Mouse (Mus musculus) adrenal gland (tissue): ENCODE measurements around the gene Foxl1.

ENCODE experiments used
- intact Hi-C: fragments of 180-260 bp; cut with DNase I; formaldehyde crosslinking; loops from one replicate; pipeline ENCODE4 v1.15.1; 2025
- microRNA-seq, 2 experiments: library from miRNA; unstranded; fragments of <30 nt; microRNA quantifications; one replicate each; pipeline ENCODE4; 2019

The Foxl1 gene

GRCm38 (mm10) chr8:121162413-121162812, 34.7 kb downstream of the Foxl1 start:
- intact Hi-C loops = no loop called here

GRCm38 (mm10) chr8:121162906-121163695, 35.4 kb downstream of the Foxl1 start:
- intact Hi-C loops = no loop called here

GRCm38 (mm10) chr8:121164017-121164469, 36.3 kb downstream of the Foxl1 start:
- intact Hi-C loops = no loop called here

- intact Hi-C loops = no loop called here
Observed at GRCm38 (mm10) chr8:121168033-121168432, 40.3 kb downstream of the Foxl1 start.

- intact Hi-C loops = no loop called here
Observed at GRCm38 (mm10) chr8:121170116-121170515, 42.4 kb downstream of the Foxl1 start.

GRCm38 (mm10) chr8:121170626-121171552, 43.1 kb downstream of the Foxl1 start:
- intact Hi-C loops = no loop called here

GRCm38 (mm10) chr8:121172567-121172966, 44.8 kb downstream of the Foxl1 start:
- intact Hi-C loops = no loop called here

GRCm38 (mm10) chr8:121174178-121174577, 46.4 kb downstream of the Foxl1 start:
- intact Hi-C loops = no loop called here

- intact Hi-C loops = no loop called here
Observed at GRCm38 (mm10) chr8:121174721-121175539, 47.2 kb downstream of the Foxl1 start.

GRCm38 (mm10) chr8:121175540-121176090, 47.9 kb downstream of the Foxl1 start:
- intact Hi-C loops = no loop called here

- intact Hi-C loops = no loop called here
Observed at GRCm38 (mm10) chr8:121176291-121176690, 48.6 kb downstream of the Foxl1 start.

Small RNAs within 50 kb of the gene (microRNA-seq; reads per million reads assigned to microRNA genes)
- 0 reads per million in 2 experiments for gene Gm27530
